Mouse (Mus musculus) ES-Bruce4 (cell line): Measurements from ENCODE around the gene H2-Ke6.

Experiments
- CTCF ChIP-seq: IDR thresholded peaks from one replicate; pipeline ENCODE4 v1.8.1; 2011; ENCODE audit warnings: low read depth, low read length
- POLR2A ChIP-seq: IDR thresholded peaks from one replicate; pipeline ENCODE4 v1.8.1; 2011; ENCODE audit warnings: low read length; ENCODE audit not compliant: insufficient read depth

DNA sequence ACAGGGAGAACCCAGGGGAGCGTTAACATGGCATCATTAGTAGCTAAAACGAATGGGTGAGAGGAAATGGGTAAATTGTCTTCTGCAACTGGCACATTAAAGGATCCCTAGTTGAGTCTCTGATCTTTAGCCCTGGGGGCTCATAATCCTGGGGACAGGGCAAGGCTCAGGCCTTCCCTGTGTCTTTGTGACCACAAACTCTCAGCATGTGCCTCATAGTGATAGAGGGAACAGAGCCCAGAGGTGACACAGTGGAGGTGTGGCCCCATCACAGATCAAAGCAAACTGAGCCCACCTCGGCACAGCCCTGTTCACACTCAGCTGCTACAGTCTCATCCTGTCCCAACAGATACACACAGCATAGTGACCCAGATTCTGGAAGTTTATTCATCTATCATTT lies 32.2 kb downstream of the H2-Ke6 start:
- TF ChIP-seq CTCF (no peak), POLR2A (no peak)
